Mouse (Mus musculus): ENCODE results near the gene Rab11b.

- TF ChIP-seq E2F4 (IDR thresholded peaks at IDR 0.05; ENCODE audit: insufficient read depth) (no peak), USF1 (IDR thresholded peaks at IDR 0.05; ENCODE audit: low read depth) (no peak), POLR2A (IDR thresholded peaks at IDR 0.05; ENCODE audit: insufficient read length, low read depth) (no peak), MAX (IDR thresholded peaks at IDR 0.05; ENCODE audit: low read depth) (no peak), MYOD1 (IDR thresholded peaks at IDR 0.05; ENCODE audit: control insufficient read depth in 1 of 3, insufficient read length in 2 of 3, low read depth in 2 of 3) (no peak), REST (IDR thresholded peaks at IDR 0.05; ENCODE audit: insufficient read depth, insufficient read length) (no peak), POLR2AphosphoS2 (IDR thresholded peaks at IDR 0.05; ENCODE audit: insufficient read length, low read depth) (no peak), MYOG (IDR thresholded peaks at IDR 0.05; ENCODE audit: control insufficient read depth in 1 of 3, insufficient read depth in 1 of 3, insufficient read length in 2 of 3, low read depth in 2 of 3) (no peak), CEBPB (IDR thresholded peaks at IDR 0.05; ENCODE audit: insufficient read depth, poor library complexity, severe bottlenecking) (no peak), TCF12 (IDR thresholded peaks at IDR 0.05; ENCODE audit: insufficient read depth, poor library complexity, severe bottlenecking) (no peak)
Measured at GRCm38 (mm10) chr17:33773871-33774572, 13.7 kb upstream of the Rab11b start.
